Mouse (Mus musculus) right cerebral cortex, adult 18-20 months (tissue): ENCODE data around the gene Fga.

ENCODE experiments used
- DNase-seq: peaks from one replicate; pipeline ENCODE4 v3.0.0; 2022; ENCODE audit warnings: mixed read lengths

The Fga gene

DNA sequence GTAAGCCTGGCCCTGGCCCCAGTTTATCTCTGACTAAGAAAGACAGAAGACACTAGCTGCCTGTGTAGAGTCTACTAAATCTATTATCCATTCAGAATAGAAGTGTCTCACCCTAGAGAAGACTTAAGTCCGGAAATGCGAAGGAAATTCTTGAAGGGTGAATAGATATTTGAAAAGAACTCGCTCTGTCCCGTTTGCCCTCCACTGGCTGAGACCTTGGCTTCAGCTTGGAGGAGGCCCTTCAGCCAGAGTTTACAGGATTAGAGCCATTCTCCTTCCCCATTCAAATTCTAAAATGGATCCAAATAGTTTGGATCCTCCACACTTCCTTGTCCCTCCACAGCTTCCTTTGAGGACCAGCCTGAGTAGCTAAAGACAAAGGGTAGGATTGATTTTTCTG, 4.5 kb downstream of the Fga start:
- DNase-seq, result no peak

DNA sequence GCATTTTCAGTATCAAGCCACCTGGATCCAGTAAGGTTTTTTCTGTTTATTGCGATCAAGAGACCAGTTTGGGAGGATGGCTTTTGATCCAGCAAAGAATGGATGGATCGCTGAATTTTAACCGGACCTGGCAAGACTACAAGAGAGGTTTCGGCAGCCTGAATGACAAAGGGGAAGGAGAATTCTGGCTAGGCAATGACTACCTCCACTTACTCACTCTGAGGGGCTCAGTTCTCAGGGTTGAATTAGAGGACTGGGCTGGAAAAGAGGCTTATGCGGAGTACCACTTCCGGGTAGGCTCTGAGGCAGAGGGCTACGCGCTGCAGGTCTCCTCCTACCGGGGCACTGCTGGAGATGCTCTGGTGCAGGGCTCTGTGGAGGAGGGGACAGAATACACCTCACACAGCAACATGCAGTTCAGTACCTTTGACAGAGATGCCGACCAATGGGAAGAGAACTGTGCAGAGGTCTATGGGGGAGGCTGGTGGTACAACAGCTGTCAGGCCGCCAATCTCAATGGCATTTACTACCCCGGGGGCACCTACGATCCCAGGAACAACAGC, 7.0 kb downstream of the Fga start:
- no peak for DNase-seq

DNA sequence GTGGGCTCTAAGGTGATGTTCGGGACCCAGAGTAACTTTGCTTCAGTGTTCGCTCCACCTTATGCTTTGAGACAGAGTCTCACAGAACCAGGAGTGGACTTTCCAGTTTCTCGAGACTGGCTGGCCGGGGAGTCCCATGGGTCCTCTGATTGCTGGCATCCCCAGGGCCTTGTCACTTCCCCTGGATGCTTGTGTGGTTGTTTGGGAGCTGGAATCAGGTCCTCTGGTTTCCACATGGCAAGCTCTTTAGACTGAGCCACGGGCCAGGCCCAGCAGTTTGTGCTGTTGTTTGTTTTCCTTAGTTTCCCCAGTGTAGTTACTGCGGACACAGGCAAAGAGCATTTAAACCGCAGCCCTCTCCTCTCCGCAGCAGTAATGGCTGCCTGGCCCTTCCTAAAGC, 7.9 kb downstream of the Fga start:
- no peak for DNase-seq

DNA sequence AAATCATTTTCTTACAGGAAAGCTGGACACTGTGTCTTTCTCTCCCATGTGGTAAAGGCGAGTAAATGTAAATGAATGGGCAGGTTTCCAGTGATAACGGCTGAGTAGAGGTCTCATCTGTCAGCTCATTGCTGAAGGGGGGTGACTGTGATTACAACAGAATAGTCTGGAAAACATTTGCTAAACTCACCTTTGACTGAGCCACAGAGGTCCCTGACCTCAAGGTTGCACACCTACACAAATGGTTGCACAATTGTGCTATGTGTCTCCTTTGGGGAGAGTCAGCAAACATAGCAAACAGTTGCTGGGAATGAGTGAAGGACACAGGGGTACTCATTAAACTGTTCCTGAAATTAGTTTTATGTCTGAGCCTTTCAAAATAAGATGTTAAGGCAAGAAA, 13.0 kb downstream of the Fga start:
- DNase-seq, result no peak

DNA sequence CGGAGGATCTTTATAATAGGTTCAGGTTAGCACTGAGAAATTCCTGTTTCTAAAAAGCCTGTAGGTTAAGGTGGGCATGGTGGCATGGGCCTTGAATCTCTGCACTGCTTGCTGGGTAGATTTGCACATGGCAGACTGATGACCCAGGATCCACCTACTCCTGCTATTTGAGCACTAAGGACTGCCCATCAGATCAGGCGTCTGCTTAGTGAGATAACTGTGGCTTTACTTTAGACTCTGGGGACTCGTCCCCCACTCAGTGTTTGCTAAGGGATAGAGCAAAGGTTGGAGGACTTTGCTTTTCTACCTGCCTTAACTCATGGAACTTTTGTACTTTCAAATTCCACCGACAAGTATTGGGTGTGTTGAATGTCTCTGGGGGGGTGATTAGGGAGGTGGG, 13.8 kb downstream of the Fga start:
- no peak for DNase-seq

DNA sequence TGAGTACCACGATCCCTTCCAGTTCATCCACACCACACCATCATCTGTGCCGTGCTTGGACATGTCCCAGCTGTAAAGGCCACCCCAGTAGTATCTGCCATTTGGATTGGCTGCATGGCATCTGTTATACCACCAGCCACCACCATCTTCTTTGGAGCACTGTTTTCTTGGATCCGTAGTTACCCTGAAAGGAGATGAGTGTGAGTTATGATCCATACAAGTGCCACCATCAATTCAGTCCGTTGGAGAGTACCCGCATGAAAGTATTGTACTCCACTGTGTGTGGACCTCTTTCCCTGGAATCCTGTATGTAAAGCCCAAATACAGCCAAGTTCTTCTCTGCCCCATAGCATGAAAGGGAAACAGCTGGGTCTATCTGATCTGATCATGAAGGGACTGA, 16.6 kb downstream of the Fga start:
- DNase-seq, result no peak

DNA sequence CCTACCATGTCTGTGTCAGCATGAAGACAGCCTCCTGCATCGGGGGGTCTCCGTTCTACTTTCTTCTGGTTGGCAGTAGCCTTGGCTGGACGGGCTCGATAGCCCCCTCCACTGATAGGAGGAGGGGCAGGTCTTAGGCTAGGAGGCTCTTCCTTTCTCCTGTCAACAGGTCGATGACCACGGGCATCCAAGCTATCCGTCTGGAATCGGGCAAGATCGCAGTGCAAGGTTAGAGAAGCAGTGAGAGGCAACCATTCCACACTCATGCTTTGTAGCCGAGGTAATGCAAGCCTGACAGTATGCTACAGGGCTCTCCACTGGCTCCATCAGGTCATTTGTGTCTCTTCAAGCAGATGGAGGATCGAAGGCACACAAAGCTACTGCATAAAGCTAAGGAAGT, 20.8 kb downstream of the Fga start:
- DNase-seq, result no peak

DNA sequence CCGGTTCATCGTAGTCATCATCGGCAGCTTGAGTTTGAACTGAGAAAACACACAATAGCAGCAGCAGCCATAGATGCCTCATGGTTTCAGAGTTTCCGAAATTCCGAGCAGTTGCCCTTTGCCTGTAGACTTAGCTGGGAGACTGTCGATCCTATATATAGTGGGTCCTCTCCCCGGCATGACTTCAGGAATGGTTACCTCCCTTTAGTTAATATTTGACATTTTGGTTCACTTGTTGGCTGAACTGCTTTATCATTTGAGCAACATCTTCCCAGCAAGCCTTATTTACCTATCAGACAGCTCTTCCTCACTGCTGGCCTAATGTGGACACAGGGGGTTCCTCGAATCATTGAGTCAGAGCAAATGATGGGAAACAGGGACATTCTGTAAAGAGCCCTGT, 23.8 kb downstream of the Fga start, which contains the start of gene Fgb:
Gene Fgb, minus strand, starts transcription at position 184 of the 400 bp plus-strand sequence.
- no peak for DNase-seq

DNA sequence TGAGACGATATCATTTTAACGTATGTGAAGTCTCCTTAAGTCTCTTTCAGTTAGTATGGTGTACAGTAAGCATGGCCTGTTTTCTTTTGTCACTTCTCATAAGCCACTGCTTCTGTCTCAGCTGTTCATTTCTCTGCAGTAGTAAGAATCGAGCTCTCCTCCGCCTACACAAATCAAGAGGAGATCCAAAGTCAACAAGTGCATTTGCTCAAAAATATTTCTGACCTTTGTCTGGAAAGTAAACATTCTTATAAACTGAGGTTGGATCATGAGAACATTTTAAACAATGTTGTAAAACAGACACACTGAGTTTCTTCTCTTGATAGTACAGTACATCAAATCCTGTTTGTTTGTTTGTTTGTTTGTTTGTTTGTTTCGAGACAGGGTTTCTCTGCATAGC, 24.8 kb downstream of the Fga start:
- DNase-seq, result no peak

DNA sequence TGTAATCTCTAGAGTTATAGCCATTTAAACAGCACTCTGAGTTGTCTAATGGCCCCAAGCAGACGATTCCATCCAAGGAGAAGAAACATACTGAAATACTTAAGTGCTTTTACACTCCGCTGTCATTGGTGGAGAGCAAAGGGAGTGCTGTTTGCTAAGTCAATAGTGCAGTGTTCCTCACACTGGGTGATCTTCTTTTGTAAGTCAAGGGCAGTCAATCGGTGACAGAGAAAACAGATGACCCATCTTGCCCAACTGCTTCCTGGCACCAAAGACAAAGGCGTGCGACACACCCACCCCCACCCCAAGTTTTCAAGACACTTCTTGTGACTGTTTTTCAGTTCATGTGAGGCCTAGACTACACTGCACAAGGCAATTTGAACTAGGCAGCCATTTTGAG, 26.2 kb downstream of the Fga start:
- no peak for DNase-seq

DNA sequence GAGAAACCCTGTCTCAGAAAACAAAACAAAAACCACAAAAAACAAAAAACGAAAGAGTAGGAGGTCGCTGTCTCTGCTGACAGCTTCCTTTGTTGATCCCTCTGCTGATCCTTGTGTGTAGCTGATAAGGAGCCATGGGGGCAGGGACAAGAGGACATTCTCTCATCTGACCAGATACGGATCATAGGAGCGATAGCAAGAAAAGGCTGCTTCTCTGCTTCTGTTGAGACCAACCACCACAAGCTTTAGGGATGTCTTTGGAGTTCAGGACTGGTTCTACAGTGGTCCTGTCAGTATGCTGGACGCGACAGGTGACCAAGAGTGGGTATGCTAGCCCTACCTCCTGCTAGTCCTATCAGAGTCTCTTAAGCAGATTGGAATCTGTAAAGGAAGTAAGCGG, 27.2 kb downstream of the Fga start:
- DNase-seq, result no peak

DNA sequence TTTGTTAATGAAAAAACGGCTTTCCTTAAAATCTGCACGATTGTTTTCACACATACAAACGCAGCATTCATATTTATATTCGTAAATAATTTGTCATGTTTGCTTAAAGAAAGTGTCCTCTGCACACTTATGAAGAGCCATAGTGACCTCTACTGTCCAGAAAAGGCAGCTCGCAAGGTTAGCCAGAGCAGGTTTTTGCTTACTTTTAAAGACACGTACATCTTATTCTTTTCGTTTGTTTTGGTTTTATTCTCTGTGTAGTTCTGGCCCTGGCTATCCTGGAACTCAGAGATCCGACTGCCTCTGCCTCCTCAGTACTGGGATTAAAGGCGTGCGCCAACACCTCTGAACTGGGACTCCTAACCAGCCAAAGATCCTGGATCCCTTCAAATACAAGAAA, 27.9 kb downstream of the Fga start:
- peak; percentile 8 for DNase-seq

DNA sequence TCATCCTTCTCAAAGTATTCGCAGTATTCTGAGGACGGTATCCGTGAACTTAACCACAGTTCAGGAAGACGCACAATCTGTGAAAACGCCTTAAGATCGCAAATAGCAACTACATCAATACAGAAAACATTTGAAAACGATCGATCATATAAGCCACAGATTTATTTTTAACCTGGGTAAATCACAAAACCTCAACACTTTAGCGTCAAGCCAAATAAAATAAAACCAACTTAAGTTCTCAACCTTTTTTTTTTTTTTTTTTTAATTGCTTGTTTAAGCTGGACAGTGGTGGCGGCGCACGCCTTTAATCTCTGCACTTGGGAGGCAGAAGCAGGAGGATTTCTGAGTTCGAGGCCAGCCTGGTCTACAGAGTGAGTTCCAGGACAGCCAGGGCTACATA, 28.9 kb downstream of the Fga start:
- no peak for DNase-seq

DNA sequence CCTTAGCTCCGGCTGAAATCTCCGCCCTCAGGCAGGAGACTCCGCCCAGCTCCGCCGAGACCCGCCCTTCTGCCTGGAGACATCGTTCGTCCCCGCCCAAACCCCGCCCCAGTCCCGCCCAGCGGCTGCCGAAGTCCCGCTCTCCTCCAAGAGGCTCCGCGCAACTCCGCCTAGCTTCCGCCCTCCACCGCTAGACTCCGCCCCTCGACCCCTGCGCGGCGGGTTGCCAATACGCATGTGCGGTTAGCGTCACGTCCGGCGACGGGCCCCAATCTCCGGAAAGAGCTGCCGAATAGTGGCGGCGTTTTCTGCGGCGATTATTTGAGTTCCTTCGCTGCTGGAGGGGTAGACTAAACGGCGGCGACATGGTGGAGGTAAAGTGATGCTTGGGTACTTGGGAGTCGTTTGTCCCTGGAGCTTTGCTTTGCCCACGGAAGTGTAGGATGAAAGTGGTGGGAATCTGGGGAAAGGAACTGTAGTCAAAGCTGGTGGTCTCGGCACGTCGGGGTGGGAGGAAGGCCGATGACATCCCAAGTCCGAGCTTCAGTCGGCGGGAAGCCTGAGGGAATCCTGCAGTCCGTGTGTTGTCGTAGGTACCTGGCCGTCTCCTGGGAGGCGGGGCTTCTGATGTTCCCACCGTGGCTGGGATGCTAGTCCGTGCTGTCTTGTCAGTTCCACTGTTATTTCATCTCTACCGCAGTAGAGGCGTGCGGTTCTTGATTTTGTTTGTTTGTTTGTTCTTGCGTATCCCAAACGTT, 29.6 kb downstream of the Fga start, which contains the start of gene Plrg1:
Gene Plrg1, plus strand, starts transcription at position 242 of the 758 bp plus-strand sequence.
- DNase-seq, result peak; percentile 98

DNA sequence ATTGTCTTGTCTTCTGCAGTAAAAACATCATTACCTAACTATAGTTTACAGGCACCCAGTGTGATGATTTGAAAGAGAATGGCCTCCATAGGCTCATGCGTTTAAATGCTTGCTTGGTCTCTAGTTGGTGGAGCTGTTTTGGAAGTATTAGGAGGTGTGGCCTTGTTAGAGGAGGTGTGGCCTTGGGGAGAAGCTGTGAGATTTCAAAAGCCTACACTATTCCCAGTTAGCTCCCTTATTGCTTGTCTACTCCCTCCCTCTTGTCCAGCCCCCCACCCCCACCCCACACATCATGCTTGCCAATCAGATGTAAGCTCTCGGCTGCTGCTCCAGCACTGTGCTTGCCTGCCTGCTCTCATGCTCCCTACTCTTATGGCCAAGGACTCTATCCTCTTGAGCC, 31.2 kb downstream of the Fga start:
- no peak for DNase-seq

DNA sequence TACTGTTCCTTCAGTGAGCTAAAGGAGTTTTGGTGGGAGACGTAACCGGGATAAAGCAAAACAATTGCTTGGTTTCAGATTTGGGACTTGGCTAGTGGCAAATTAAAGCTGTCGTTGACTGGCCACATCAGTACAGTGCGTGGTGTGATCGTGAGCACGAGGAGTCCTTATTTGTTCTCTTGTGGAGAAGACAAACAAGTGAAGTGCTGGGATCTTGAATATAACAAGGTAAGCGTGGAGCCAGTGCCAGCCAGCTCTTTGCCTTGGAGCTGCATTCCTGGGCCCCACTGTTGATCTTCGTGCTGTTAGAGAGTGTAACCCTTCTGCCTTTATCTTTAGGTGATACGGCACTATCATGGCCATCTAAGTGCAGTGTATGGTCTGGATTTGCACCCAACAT, 42.0 kb downstream of the Fga start:
- DNase-seq, result no peak

DNA sequence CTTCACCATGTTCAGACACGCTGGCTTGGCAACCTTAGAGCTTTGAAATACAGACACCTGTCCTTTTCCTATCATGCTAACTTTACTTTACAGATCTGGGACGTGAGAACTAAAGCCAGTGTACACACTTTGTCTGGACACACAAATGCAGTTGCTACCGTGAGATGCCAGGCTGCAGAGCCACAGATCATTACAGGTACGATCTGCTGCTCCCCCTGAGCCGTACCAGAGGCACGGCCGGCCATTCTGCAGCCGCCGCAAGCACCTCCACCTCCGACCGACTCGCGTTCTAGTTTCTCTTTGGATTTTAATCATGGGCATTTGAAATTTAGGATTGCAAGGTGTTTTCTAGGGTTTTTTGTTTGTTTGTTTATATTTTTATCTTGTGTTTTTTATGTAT, 43.0 kb downstream of the Fga start:
- no peak for DNase-seq

DNA sequence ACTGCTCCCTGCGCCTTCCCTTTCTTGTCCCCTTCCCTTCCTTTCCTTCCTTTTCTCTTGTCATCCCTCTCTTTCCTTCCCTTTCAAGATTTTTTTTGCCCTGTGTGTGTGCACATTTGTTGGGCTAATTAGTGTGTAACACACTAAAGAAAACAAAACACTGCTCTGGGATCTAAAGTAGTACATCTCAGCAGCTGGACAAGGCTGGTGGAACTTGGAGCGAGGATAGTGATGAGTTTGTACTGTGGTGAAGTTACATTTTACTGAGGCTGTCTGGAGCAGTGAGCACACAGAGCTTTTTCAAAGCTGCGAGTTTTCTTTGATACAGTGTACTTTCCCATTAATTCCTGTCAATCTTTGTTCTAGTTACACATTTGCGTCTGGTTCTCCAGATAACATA, 44.4 kb downstream of the Fga start:
- DNase-seq, result no peak

DNA sequence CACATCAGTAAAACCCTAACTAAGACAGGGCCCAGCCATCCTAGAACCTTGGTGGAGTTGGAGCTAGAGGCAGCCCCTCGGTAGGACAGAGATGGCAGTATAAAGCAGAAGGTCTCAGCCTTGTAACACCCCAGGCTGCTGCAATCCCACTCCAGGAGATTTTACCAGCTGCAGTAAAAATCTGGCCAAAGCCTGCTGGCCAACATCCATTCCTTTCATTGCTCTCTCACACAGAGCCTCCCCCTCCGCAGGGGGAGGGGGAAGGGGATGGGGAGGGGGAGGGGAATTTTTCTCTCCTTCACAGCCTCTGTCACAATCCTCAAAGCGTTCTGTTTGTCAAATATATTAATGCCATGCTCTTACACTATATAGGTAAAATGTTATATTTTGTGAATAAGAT, 50.7 kb downstream of the Fga start:
- DNase-seq, result peak; percentile 15

DNA sequence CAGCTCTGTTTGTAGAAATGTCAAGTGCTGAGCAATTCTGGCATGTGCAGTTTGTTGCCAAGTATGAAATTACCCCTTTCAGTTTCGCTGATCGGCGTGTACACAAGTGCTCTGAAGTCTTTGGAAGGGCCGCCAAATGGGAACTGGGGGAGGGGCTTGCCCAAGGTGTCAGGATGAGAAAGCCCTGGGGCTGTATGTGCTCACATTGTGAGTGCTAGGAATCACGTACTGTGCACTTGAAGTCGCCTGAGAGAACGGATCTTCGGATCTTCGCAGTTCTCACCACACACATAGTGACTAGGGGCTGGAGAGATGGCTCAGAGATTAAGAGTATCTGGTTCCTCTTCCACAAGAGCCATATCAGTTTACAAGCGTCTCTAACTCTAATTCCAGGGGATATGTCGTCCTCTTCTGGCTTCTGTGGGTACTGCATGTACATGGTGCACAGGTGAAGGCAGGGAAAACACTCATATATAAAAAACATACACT, 54.7 kb downstream of the Fga start:
- peak; percentile 51 for DNase-seq
